14 mouse cellular contexts compared by ENCODE assay signal in genomic region chr17:84144130-84144529, GRCm38 (mm10).
"Had no signal": no experiment of that assay in that cellular context is flagged by ENCODE, and none has a peak within 500 bp of the region (broad histone marks: within the 10 kb centered on the region; RNA-seq: fewer than 3 reads in every experiment).

No protein-coding gene starts in this region.

- H3K4me3 ChIP-seq: liver, embryonic 15.5 days; midbrain, embryonic 10.5 days; midbrain, embryonic 13.5 days; midbrain, embryonic 15.5 days; neural tube, embryonic 12.5 days; stomach, embryonic 15.5 days had no signal

- H3K9ac ChIP-seq: liver, embryonic 15.5 days; lung, embryonic 14.5 days; midbrain, embryonic 13.5 days; midbrain, embryonic 15.5 days; neural tube, embryonic 12.5 days; stomach, embryonic 15.5 days had no signal

- H3K27ac ChIP-seq: midbrain, embryonic 10.5 days; midbrain, embryonic 13.5 days; midbrain, embryonic 15.5 days; neural tube, embryonic 12.5 days; stomach, embryonic 15.5 days; stomach, postnatal 0 days had no signal

- H3K9me3 ChIP-seq: liver, embryonic 15.5 days; midbrain, embryonic 10.5 days; midbrain, embryonic 13.5 days; midbrain, embryonic 15.5 days; neural tube, embryonic 12.5 days; stomach, embryonic 15.5 days had no signal

- H3K36me3 ChIP-seq: liver, embryonic 15.5 days; midbrain, embryonic 10.5 days; midbrain, embryonic 13.5 days; midbrain, embryonic 15.5 days; neural tube, embryonic 12.5 days; stomach, embryonic 15.5 days had no signal

- H3K4me2 ChIP-seq: liver, embryonic 15.5 days; lung, embryonic 14.5 days; midbrain, embryonic 13.5 days; midbrain, embryonic 15.5 days; neural tube, embryonic 12.5 days; stomach, embryonic 15.5 days had no signal

- DNase-seq: lung, adult 18-20 months; lung, embryonic 14.5 days; lung, postnatal 10 days; lung, postnatal 4 days; right cerebral cortex, postnatal 14 days; thymus, adult 2 months; thymus, postnatal 25 days had no signal

- ATAC-seq: midbrain, embryonic 13.5 days; midbrain, embryonic 15.5 days had no signal

- H3K27me3 ChIP-seq: liver, embryonic 15.5 days; midbrain, embryonic 15.5 days; neural tube, embryonic 12.5 days; stomach, embryonic 15.5 days had no signal
